Mouse (Mus musculus) liver (tissue): ENCODE data around the gene Mrpl43.
A peak's percentile ranks its signal among the peaks of the same experiment; 100 is the strongest.

Source experiments
- DNase-seq: peaks from one replicate; pipeline ENCODE4 v3.0.0-alpha.2; 2020; ENCODE audit warnings: mixed read lengths

The Mrpl43 gene

GRCm38 (mm10) chr19:45007021-45007420 lies 779 bp upstream of the Mrpl43 start:
- no peak for DNase-seq

GRCm38 (mm10) chr19:45005444-45005843 lies 798 bp downstream of the Mrpl43 start, which contains the start of gene Twnk:
Gene Twnk (plus strand): TSS chr19:45005663.
- peak; percentile 84 for DNase-seq

- no peak for DNase-seq
Observed at GRCm38 (mm10) chr19:45003740-45004516, 2.3 kb downstream of the Mrpl43 start.

DNA sequence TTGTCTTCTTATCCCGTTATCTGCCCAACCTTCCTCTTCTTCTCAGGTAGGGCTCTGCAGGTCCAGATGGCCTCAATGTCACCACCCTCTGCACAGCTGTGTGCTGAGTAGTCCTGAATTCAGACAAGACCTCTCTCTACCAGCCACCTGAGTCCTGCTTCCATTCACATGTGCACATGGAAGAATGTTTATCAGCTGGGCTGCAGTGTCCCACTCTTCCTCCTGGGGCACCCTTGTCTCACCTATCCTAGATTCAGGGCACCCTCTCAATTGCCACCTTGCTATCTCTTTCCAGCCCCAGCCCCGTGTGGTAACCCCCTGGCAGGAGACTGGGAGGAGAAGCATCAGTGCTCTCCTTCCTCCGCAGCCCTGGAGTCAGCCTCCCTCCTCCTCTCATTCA lies 3.9 kb downstream of the Mrpl43 start:
- no peak for DNase-seq

GRCm38 (mm10) chr19:44999647-45000046 lies 6.6 kb downstream of the Mrpl43 start:
- DNase-seq = no peak

DNA sequence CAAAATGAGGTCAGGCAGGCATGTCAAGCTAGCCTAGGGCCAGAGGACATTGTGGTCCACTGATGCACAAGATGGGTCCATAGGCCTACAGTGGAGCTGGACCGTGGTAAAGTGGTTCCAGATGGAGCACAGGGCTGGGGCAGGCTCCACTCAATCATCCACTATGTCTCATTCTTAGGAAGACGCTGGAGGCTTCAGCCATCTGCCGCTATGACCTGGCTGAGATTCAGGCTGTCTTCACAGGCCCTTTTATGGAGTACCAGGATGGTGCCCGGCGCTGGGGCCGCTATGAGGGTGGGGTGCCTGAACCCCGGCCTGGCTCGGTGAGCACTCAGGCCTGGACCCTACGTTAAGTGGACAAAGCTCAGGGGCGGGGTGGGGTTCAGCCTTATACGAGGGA lies 8.5 kb downstream of the Mrpl43 start:
- DNase-seq = no peak

DNA sequence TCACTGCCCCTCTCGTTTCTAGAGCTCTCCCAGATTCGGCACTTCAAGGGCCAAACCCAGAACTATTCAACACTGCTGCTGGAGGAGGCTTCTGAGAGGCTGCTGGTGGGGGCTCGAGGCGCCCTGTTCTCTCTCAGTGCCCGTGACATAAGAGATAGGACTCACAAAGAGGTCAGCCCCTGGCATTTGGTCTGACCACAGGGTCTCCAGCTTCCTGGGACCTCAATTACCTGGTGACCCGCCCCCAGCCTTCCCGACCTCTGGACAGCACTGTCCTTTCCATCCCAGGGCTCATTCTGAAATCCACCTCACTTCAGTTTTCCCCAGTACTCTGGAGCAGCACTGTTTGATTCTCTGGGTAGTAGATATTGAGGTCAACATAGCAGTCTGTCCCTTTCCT lies 13.5 kb downstream of the Mrpl43 start:
- no peak for DNase-seq

DNA sequence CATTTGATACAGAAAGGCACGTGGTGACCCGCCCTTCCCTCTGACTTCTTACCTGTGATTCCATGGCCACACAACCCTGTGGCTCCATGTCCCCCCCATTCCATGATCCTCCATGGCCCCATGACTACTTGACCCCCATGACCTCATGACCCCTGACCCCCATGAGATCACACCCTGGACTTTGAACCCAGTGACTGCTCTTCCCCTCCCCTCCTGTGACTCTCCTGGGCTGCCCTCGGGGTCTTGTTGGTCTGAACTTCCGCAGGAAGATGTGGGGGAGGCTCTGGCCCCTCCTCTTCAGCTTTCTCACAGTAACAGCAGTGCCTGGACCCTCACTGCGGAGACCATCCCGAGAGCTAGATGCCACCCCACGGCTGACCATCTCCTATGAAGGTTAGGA lies 14.0 kb downstream of the Mrpl43 start:
- no peak for DNase-seq

- no peak for DNase-seq
Observed at GRCm38 (mm10) chr19:44991031-44991430, 15.2 kb downstream of the Mrpl43 start.

DNA sequence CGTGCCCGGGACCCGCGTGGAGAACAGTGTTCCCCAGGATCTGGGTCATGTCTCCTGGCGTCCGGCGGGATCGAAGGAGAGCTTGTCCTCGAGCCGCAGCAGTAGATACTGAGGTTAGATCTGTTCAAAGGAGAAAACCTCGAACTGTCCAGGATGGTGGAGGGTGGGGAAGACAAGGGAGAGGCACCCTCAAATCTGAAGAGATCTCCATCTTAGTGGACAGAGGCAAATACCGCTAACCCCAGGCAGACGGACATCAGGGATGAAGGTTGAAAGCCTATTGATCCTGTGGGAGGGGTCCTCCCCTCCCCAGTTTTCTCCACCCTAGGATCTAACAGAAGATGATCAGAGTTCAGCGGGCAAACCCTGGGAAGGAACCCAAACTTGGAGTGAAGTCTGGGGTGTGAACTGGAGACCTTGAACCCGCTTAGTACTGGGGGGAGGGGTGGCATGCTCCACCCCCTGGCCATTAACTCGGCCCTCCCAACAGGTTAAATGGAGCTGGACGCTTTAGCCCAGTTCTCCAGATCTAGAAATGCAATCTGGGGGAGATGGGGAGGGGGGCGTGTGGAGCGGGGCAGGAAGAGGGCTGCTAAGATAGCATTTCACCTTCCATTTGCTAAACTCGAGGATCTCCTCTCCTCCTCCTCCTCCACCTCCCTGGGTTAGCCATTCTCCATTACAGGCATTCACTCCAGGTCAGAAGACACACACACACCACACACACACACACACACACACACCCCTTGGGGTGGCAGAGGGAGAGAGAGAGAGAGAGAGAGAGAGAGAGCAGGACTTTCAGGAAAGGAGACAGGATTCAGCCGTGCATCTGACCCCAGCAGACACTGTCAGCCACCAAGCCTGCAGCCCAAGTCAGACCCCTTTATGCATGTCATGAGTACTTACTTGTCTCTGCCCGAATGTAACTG lies 16.4 kb downstream of the Mrpl43 start:
- DNase-seq = peak; percentile 33

GRCm38 (mm10) chr19:44988831-44989566 lies 17.2 kb downstream of the Mrpl43 start, which contains the start of gene Sema4g:
Gene Sema4g (plus strand): TSS chr19:44989101.
- DNase-seq = peak; percentile 51

- no peak for DNase-seq
Observed at GRCm38 (mm10) chr19:44988321-44988720, 17.9 kb downstream of the Mrpl43 start.

- DNase-seq = no peak
Observed at GRCm38 (mm10) chr19:44987851-44988250, 18.4 kb downstream of the Mrpl43 start.

DNA sequence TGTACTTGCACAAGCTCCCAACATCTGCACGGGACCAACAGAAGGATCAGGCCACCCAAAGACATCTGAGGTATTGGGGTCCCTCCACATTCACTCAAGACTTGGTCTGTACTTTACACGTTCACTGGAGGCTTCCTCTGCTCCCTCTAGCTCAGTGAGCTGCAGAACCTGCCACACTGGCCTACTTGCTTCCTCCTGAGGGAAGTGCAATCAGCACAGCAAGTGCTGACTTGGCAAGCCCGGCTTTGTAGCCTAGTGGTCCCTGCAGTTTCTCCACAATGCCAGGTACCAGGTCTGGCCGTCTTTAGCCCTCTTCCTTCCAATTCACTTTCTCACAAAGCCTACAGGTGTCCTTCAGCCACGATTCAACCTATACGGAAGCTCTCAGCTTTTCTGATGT lies 19.2 kb downstream of the Mrpl43 start:
- no peak for DNase-seq

GRCm38 (mm10) chr19:44985159-44985988 lies 20.9 kb downstream of the Mrpl43 start:
- no peak for DNase-seq

GRCm38 (mm10) chr19:44984420-44984819 lies 21.8 kb downstream of the Mrpl43 start:
- no peak for DNase-seq

DNA sequence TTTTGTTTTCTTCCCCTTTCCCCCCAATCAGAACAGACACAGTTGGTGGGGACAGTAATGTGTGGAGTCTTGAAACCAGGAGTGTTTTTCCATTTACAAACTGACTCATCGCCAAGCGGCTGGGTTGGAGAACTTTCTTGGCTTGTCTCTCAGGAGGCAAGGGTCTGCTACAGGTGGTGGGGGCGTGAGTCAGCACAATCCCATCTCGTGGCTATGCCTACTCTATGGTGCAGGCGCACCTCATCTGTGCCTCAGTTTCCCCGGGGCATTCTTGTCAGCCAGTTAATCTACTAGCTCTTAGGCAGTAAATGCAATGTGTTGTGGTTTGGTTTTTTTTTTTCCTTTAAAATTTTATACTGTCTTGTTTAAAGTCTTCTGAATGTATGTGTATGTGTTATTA lies 22.9 kb downstream of the Mrpl43 start:
- DNase-seq = no peak

GRCm38 (mm10) chr19:44982477-44983115 lies 23.6 kb downstream of the Mrpl43 start:
- DNase-seq = no peak

DNA sequence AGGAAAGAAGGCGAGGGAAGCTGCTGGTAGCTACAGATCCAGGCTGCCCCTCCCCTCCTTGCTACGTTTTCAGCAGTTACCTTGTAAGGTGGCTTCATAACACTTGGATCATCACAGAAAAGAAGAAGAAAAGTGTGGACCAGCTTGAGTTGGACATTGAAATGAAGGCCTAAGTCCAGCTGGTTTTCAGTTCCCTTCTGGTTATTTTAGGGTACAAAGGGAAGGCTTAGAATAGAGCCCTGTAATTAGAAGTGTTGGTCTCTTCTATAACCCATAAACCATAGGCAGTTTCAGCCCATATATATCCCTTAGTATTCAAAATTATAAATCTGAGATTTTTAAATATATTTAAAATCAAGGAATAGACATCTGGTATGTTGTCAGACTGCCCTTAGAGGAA lies 25.5 kb downstream of the Mrpl43 start:
- no peak for DNase-seq

GRCm38 (mm10) chr19:44977148-44977547 lies 29.1 kb downstream of the Mrpl43 start:
- DNase-seq = no peak

GRCm38 (mm10) chr19:44976636-44977035 lies 29.6 kb downstream of the Mrpl43 start:
- DNase-seq = no peak

DNA sequence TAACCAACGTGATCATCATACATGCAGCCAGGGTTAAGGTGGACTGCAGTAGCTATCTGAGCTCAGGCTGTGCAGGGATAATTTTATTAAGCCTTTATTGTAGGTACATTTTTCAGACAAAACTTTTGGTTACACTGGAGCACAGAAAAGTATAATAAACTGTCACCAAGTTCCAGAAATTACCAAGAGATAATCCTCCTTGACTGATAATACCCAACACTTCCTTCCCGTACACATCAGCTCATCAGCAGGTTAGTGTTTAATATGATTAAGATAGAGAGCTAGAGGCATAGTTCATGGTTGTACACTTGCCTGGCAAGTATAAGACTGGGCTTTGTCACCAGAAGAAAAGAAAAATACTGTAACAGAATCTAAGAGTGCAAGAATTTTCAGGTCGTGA lies 37.9 kb downstream of the Mrpl43 start:
- DNase-seq = no peak
